Mouse (Mus musculus) midbrain, embryonic 15.5 days (tissue): Measurements from ENCODE around the gene Slc25a21. TPM values are rescaled to one million over a fixed set of nuclear protein-coding genes. Genes with fewer than 3 reads are reported as not detected.

Experiments used
- ATAC-seq: fragments of 200-750 bp; cut with Nextera tagmentation; replicated peaks from 2 replicates; pipeline ENCODE4 v1.8.0; 2017; ENCODE audit warnings: moderate TSS enrichment
- H3K27ac ChIP-seq: fragments of 300-500 bp; sonication (generic); 2 replicates; pipeline ENCODE4 v1.5.1; 2015; ENCODE audit warnings: mild to moderate bottlenecking, inconsistent platforms
- H3K27me3 ChIP-seq: fragments of 300-500 bp; sonication (generic); replicated peaks from 2 replicates; pipeline ENCODE4 v1.6.1; 2015; ENCODE audit warnings: inconsistent platforms
- H3K36me3 ChIP-seq: fragments of 300-500 bp; sonication (generic); replicated peaks from 2 replicates; pipeline ENCODE4 v1.6.1; 2015; ENCODE audit warnings: inconsistent platforms
- H3K4me1 ChIP-seq: fragments of 300-500 bp; sonication (generic); 2 replicates; pipeline ENCODE4 v1.6.1; 2015; ENCODE audit warnings: inconsistent platforms
- H3K4me2 ChIP-seq: fragments of 300-500 bp; sonication (generic); 2 replicates; pipeline ENCODE4 v1.6.1; 2015; ENCODE audit warnings: inconsistent platforms, mild to moderate bottlenecking, moderate library complexity
- H3K4me3 ChIP-seq: fragments of 300-500 bp; sonication (generic); 2 replicates; pipeline ENCODE4 v1.5.1; 2015; ENCODE audit warnings: mild to moderate bottlenecking, inconsistent platforms
- H3K9ac ChIP-seq: fragments of 300-500 bp; sonication (generic); 2 replicates; pipeline ENCODE4 v1.6.1; 2015; ENCODE audit warnings: mild to moderate bottlenecking, inconsistent platforms
- H3K9me3 ChIP-seq: fragments of 300-500 bp; sonication (generic); 2 replicates; pipeline ENCODE4 v1.6.1; 2016; ENCODE audit warnings: inconsistent platforms
- WGBS: fragments of 180-500 bp; shearing (Covaris S2); methylation state at CpG from one replicate; pipeline ENCODE4 v1.1.7; 2015; ENCODE audit warnings: mixed read lengths; 5-methylcytosine and 5-hydroxymethylcytosine counted together
- polyA plus RNA-seq: library from polyadenylated mRNA; unstranded; fragments of >200 nt; fragmentation: Nextera tagmentation; extraction: Ambion mirVana; gene quantifications from 2 replicates; pipeline ENCODE4 v1.2.1, GENCODE M21; 2015

Gene Slc25a21
- polyA plus RNA-seq, 1 experiment from 2014 or later = 0.12 TPM

- no peaks in the 10 kb centered on the region for H3K36me3 ChIP-seq
- peaks cover 92% of the 10 kb centered on the region for H3K27me3 ChIP-seq
- 2% methylated on average over 10 of the region's 10 CpGs for WGBS
- no peak overlapping the region for H3K4me2 ChIP-seq
- H3K27ac ChIP-seq = no peak overlapping the region
- H3K4me1 ChIP-seq = peaks cover 8% of the 10 kb centered on the region
- no peak overlapping the region for H3K4me3 ChIP-seq
- no peaks in the 10 kb centered on the region for H3K9me3 ChIP-seq
- no peak for ATAC-seq
- no peak overlapping the region for H3K9ac ChIP-seq
Observed at GRCm38 (mm10) chr12:56689331-56689730, 507.9 kb downstream of the Slc25a21 start.

- Histone ChIP-seq H3K27ac (no peak overlapping the region), H3K36me3 (no peaks in the 10 kb centered on the region), H3K27me3 (peaks cover 92% of the 10 kb centered on the region), H3K9ac (no peak overlapping the region), H3K4me3 (no peak overlapping the region), H3K4me2 (no peak overlapping the region), H3K9me3 (no peaks in the 10 kb centered on the region), H3K4me1 (peaks cover 8% of the 10 kb centered on the region)
- ATAC-seq = no peak
- WGBS = 1% methylated on average over 8 of the region's 8 CpGs
Observed at GRCm38 (mm10) chr12:56688920-56689319, 508.4 kb downstream of the Slc25a21 start.

- no peaks in the 10 kb centered on the region for H3K36me3 ChIP-seq
- H3K9me3 ChIP-seq = no peaks in the 10 kb centered on the region
- no peak overlapping the region for H3K4me2 ChIP-seq
- H3K4me3 ChIP-seq = no peak overlapping the region
- no peak for ATAC-seq
- no peak overlapping the region for H3K27ac ChIP-seq
- no peak overlapping the region for H3K9ac ChIP-seq
- H3K4me1 ChIP-seq = peaks cover 8% of the 10 kb centered on the region
- peaks cover 92% of the 10 kb centered on the region for H3K27me3 ChIP-seq
- WGBS = 1% methylated on average over 10 of the region's 10 CpGs
Observed at GRCm38 (mm10) chr12:56688482-56688840, 508.8 kb downstream of the Slc25a21 start.

GRCm38 (mm10) chr12:56687640-56688481, 509.4 kb downstream of the Slc25a21 start:
- peaks cover 8% of the 10 kb centered on the region for H3K4me1 ChIP-seq
- H3K4me2 ChIP-seq = no peak overlapping the region
- H3K36me3 ChIP-seq = no peaks in the 10 kb centered on the region
- WGBS = 5% methylated on average over 15 of the region's 15 CpGs
- no peaks in the 10 kb centered on the region for H3K9me3 ChIP-seq
- no peak overlapping the region for H3K4me3 ChIP-seq
- H3K27ac ChIP-seq = no peak overlapping the region
- peaks cover 92% of the 10 kb centered on the region for H3K27me3 ChIP-seq
- H3K9ac ChIP-seq = no peak overlapping the region
- no peak for ATAC-seq

GRCm38 (mm10) chr12:56681096-56681811, 516.0 kb downstream of the Slc25a21 start:
- Histone ChIP-seq H3K9me3 (no peaks in the 10 kb centered on the region), H3K4me2 (peak overlapping the region; percentile 58), H3K4me3 (peak overlapping the region; percentile 29), H3K27ac (no peak overlapping the region), H3K4me1 (peaks cover 8% of the 10 kb centered on the region), H3K9ac (peak overlapping the region; percentile 19; the same call in 1 of the 2 replicates), H3K27me3 (peaks cover 82% of the 10 kb centered on the region), H3K36me3 (no peaks in the 10 kb centered on the region)
- 1% methylated on average over 38 of the region's 38 CpGs for WGBS
- ATAC-seq = peak; percentile 84

GRCm38 (mm10) chr12:56677620-56678019, 519.7 kb downstream of the Slc25a21 start:
- peaks cover 47% of the 10 kb centered on the region for H3K27me3 ChIP-seq
- 74% methylated on average over 7 of the region's 7 CpGs for WGBS
- no peak for ATAC-seq

GRCm38 (mm10) chr12:56674726-56675125, 522.5 kb downstream of the Slc25a21 start:
- H3K9me3 ChIP-seq = no peaks in the 10 kb centered on the region
- no peaks in the 10 kb centered on the region for H3K36me3 ChIP-seq
- 36% methylated on average over 3 of the region's 3 CpGs for WGBS
- no peak for ATAC-seq
- H3K4me1 ChIP-seq = no peaks in the 10 kb centered on the region
- H3K27me3 ChIP-seq = peaks cover 23% of the 10 kb centered on the region
- H3K4me3 ChIP-seq = no peak overlapping the region
- no peak overlapping the region for H3K27ac ChIP-seq
- no peak overlapping the region for H3K4me2 ChIP-seq
- no peak overlapping the region for H3K9ac ChIP-seq

More at GRCm38 (mm10) chr12:56677620-56678019, 519.7 kb downstream of the Slc25a21 start:
- no peaks in the 10 kb centered on the region for H3K36me3 ChIP-seq
- H3K4me3 ChIP-seq = no peak overlapping the region
- no peak overlapping the region for H3K27ac ChIP-seq
- no peak overlapping the region for H3K9ac ChIP-seq
- peaks cover 8% of the 10 kb centered on the region for H3K4me1 ChIP-seq
- no peak overlapping the region for H3K4me2 ChIP-seq
- H3K9me3 ChIP-seq = no peaks in the 10 kb centered on the region

GRCm38 (mm10) chr12:56670795-56671194, 526.5 kb downstream of the Slc25a21 start:
- 95% methylated on average over 9 of the region's 9 CpGs for WGBS
- Histone ChIP-seq H3K36me3 (no peaks in the 10 kb centered on the region), H3K9ac (no peak overlapping the region), H3K4me2 (no peak overlapping the region), H3K4me3 (no peak overlapping the region), H3K9me3 (no peaks in the 10 kb centered on the region), H3K4me1 (no peaks in the 10 kb centered on the region), H3K27ac (no peak overlapping the region), H3K27me3 (0 out of 2 replicates have a peak, but pooled peaks cover 3% of the 10 kb centered on the region)
- no peak for ATAC-seq

- Histone ChIP-seq H3K27me3 (0 out of 2 replicates have a peak, but pooled peaks cover 3% of the 10 kb centered on the region), H3K4me1 (no peaks in the 10 kb centered on the region), H3K4me3 (no peak overlapping the region), H3K4me2 (no peak overlapping the region), H3K9ac (no peak overlapping the region), H3K9me3 (no peaks in the 10 kb centered on the region), H3K36me3 (no peaks in the 10 kb centered on the region), H3K27ac (no peak overlapping the region)
- 73% methylated on average over 9 of the region's 9 CpGs for WGBS
- ATAC-seq = no peak
Observed at GRCm38 (mm10) chr12:56669451-56670122, 527.7 kb downstream of the Slc25a21 start.

Other genes with a start within 250 kb of the Slc25a21 start
- gene Prps1l3, start 32.9 kb upstream of the Slc25a21 start, polyA plus RNA-seq = 28.7 and 30.7 TPM in 2 replicates
- gene Mipol1, start 33.0 kb upstream of the Slc25a21 start, polyA plus RNA-seq = 4.3 and 4.6 TPM in 2 replicates